Mouse (Mus musculus) forebrain, embryonic 11.5 days (tissue): ENCODE measurements at regions not wholly inside any gene's neighbourhood (a gene's known extent, or its start where the extent isn't known, plus 50 kb on each side); places are given as distances from the start of the nearest gene placed in this dataset.

Experiments
- ATAC-seq: fragments of 200-750 bp; cut with Nextera tagmentation; replicated peaks from 2 replicates; pipeline ENCODE4 v1.8.0; 2017; ENCODE audit warnings: moderate TSS enrichment; ENCODE audit not compliant: low FRiP score
- DNase-seq: peaks from one replicate; pipeline ENCODE4 v3.0.0-alpha.2; 2017; ENCODE audit warnings: low spot score
- H3K27ac ChIP-seq: fragments of 300-500 bp; sonication (generic); 2 replicates; pipeline ENCODE4 v1.5.1; 2014; ENCODE audit warnings: low read depth, low read length
- H3K27me3 ChIP-seq: fragments of 300-500 bp; sonication (generic); 2 replicates; pipeline ENCODE4 v1.6.1; 2014; ENCODE audit warnings: mild to moderate bottlenecking, low read length, mixed read lengths; ENCODE audit not compliant: control insufficient read depth, insufficient read depth
- H3K36me3 ChIP-seq: fragments of 300-500 bp; sonication (generic); 2 replicates; pipeline ENCODE4 v1.6.1; 2014; ENCODE audit warnings: mild to moderate bottlenecking, low read length, moderate library complexity, mixed read lengths; ENCODE audit not compliant: control insufficient read depth, insufficient read depth
- H3K4me1 ChIP-seq: fragments of 300-500 bp; sonication (generic); replicated peaks from 2 replicates; pipeline ENCODE4 v1.6.1; 2014; ENCODE audit warnings: low read length, mixed read lengths; ENCODE audit not compliant: control insufficient read depth, insufficient read depth
- H3K4me2 ChIP-seq: fragments of 300-500 bp; sonication (generic); 2 replicates; pipeline ENCODE4 v1.6.1; 2014; ENCODE audit warnings: low read depth, mild to moderate bottlenecking, low read length, moderate library complexity, mixed read lengths; ENCODE audit not compliant: severe bottlenecking
- H3K4me3 ChIP-seq: fragments of 300-500 bp; sonication (generic); 2 replicates; pipeline ENCODE4 v1.5.1; 2014; ENCODE audit warnings: low read depth, low read length
- H3K9ac ChIP-seq: fragments of 300-500 bp; sonication (generic); 2 replicates; pipeline ENCODE4 v1.6.1; 2014; ENCODE audit warnings: low read length
- H3K9me3 ChIP-seq: fragments of 300-500 bp; sonication (generic); 2 replicates; pipeline ENCODE4 v1.6.1; 2016; ENCODE audit warnings: low read length, mixed read lengths; ENCODE audit not compliant: control insufficient read depth
- whole genome bisulfite sequencing: fragments of 180-500 bp; shearing (Covaris S2); extraction: QIAGEN DNeasy Blood & Tissue Kit; methylation state at CpG from one replicate; pipeline ENCODE4 v1.1.7; 2014; 5-methylcytosine and 5-hydroxymethylcytosine counted together

GRCm38 (mm10) chr8:34495974-34496373, 384.4 kb upstream of the Gm10131 start:
- ATAC-seq (no peak), DNase-seq (no peak)
- Histone ChIP-seq H3K27me3 (no peaks in the 10 kb centered on the region), H3K4me2 (no peak overlapping the region), H3K4me1 (no peaks in the 10 kb centered on the region), H3K27ac (no peak overlapping the region), H3K36me3 (no peaks in the 10 kb centered on the region), H3K4me3 (no peak overlapping the region), H3K9ac (no peak overlapping the region), H3K9me3 (no peaks in the 10 kb centered on the region)
- WGBS, result 85% methylated on average over 4 of the region's 4 CpGs

DNA sequence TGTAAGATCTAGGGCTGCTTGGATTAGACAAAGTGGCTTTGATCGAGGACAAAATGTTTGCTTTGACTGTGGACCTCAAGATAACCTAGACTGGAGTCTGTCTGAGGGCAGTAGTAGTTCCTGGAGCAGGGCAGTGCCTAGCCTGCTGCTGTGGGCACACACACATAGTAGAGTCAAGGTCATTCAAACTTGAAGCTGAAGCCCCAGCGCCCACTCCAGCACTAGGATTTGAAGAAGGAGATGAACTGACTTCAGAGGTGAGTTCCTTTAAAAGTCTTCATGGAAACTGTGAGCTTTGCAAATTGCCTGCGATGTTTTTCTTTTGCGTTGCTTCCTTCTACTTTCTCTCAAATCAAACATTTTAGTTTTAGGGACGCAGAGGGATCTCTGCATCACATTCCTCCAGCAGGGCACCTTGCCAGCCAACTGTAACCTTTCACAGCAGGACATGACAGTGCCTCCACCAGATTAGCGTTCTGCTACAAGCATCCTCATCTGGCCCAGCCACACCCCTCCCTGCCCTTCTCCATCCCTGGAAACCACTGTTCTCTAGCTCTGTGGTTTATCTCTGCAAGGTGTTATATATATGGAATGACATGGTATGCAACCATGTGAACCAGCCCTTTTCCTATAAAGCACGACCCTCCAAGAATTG, 377.3 kb upstream of the Gm10131 start:
- 65% methylated on average over 7 of the region's 7 CpGs for WGBS

GRCm38 (mm10) chr8:34486433-34487096, 375.0 kb upstream of the Gm10131 start:
- no peak overlapping the region for H3K4me3 ChIP-seq
- peaks cover 5% of the 10 kb centered on the region; the same call in 1 of the 2 replicates for H3K4me1 ChIP-seq
- H3K36me3 ChIP-seq, result no peaks in the 10 kb centered on the region
- no peak overlapping the region for H3K9ac ChIP-seq
- no peak overlapping the region for H3K27ac ChIP-seq
- H3K27me3 ChIP-seq, result no peaks in the 10 kb centered on the region
- ATAC-seq (peak; percentile 55; the same call in 1 of the 2 replicates), DNase-seq (no peak)
- no peaks in the 10 kb centered on the region for H3K9me3 ChIP-seq
- no peak overlapping the region for H3K4me2 ChIP-seq
- 57% methylated on average over 17 of the region's 17 CpGs for whole genome bisulfite sequencing

More for the DNA sequence above, 377.3 kb upstream of the Gm10131 start:
- H3K9me3 ChIP-seq, result no peaks in the 10 kb centered on the region
- no peak overlapping the region for H3K27ac ChIP-seq
- DNase-seq, result no peak
- peaks cover 5% of the 10 kb centered on the region; the same call in 1 of the 2 replicates for H3K4me1 ChIP-seq
- no peak for ATAC-seq
- no peak overlapping the region for H3K4me3 ChIP-seq
- H3K27me3 ChIP-seq, result no peaks in the 10 kb centered on the region
- no peaks in the 10 kb centered on the region for H3K36me3 ChIP-seq
- H3K9ac ChIP-seq, result no peak overlapping the region
- H3K4me2 ChIP-seq, result no peak overlapping the region

DNA sequence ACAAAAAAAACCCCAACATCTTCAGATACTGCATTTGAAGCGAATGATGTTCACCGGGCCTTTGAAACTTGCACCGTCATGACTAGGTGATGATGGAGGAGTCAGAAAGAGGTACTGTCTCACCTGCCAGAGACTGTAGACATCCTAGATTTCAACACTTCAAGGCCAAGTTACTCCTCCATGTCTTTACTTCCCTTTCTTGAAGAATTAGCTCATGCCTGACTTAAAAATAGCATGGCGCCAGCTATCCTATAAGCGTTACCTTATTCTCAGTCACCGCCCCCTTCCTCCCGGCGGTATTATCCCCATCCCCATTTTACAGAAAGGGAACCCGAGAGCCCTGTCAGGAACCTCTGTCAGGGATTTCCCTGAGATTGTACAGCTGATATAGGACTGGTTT, 374.4 kb upstream of the Gm10131 start:
- DNase-seq (no peak), ATAC-seq (no peak)
- H3K27me3 ChIP-seq, result no peaks in the 10 kb centered on the region
- no peak overlapping the region for H3K9ac ChIP-seq
- H3K27ac ChIP-seq, result no peak overlapping the region
- no peak overlapping the region for H3K4me3 ChIP-seq
- no peaks in the 10 kb centered on the region for H3K36me3 ChIP-seq
- no peak overlapping the region for H3K4me2 ChIP-seq
- no peaks in the 10 kb centered on the region for H3K9me3 ChIP-seq
- peaks cover 5% of the 10 kb centered on the region; the same call in 1 of the 2 replicates for H3K4me1 ChIP-seq
- WGBS, result 92% methylated on average over 9 of the region's 9 CpGs

DNA sequence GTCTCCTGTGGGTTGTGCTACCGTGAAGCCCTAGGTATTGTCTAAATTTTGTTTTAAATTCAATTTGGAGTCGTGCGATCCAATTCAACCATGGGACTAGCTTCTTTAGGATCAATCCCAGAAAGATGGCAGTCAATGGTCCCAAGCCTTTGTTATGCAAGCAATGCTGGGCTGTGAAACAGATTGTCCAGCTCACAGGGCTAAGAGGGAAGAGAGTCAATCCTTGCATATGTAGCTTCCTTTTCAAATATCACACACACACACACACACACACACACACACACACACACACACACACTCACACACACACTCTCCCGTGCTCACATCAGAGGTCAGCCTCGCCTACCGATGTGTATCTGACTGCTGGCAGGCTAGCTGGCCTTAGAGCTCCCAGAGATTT, 373.8 kb upstream of the Gm10131 start:
- ATAC-seq (no peak), DNase-seq (no peak)
- no peak overlapping the region for H3K27ac ChIP-seq
- no peak overlapping the region for H3K4me2 ChIP-seq
- 88% methylated on average over 6 of the region's 6 CpGs for WGBS
- H3K9ac ChIP-seq, result no peak overlapping the region
- no peaks in the 10 kb centered on the region for H3K27me3 ChIP-seq
- no peak overlapping the region for H3K4me3 ChIP-seq
- no peaks in the 10 kb centered on the region for H3K36me3 ChIP-seq
- H3K4me1 ChIP-seq, result peaks cover 5% of the 10 kb centered on the region; the same call in 1 of the 2 replicates
- no peaks in the 10 kb centered on the region for H3K9me3 ChIP-seq

DNA sequence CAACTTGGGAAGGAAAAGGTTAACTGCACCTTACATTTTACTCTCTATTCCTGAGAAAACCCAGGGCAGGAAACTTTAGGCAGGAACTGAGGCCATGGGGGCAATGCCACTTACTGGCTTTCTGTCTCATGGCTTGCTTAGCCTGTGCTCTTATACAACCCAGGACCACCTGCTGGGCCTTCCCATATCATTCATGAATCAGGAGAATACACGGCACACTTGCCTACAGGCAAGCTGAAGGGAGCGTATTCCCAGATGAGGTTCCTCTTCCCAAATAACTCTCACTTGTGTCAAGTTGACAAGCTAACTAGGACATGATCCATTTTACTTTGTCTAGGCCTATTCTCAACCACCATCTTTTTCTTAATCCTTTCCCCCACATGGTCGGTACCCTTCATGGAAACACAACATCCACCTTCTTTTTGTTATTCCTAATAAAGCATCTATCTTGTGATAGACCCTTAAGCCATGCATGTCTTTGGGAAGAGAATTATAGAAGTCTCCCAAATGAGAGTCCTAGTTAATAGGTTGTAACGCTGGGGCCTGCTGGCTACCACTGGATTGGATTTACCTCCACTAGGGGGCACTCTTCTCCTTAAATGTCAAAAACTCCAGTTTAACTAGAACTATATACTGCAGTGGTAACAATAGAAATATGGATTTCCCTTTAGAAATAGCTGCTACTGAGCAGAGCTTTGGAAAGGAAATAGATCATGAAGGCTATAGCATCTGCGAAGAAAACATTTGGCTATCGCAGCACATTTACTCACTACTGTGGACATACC, 373.2 kb upstream of the Gm10131 start:
- DNase-seq, result no peak
- WGBS, result 69% methylated on average over 6 of the region's 6 CpGs
- Histone ChIP-seq H3K9ac (no peak overlapping the region), H3K27ac (no peak overlapping the region), H3K4me1 (peaks cover 5% of the 10 kb centered on the region; the same call in 1 of the 2 replicates), H3K4me2 (no peak overlapping the region), H3K9me3 (no peaks in the 10 kb centered on the region), H3K27me3 (no peaks in the 10 kb centered on the region), H3K4me3 (no peak overlapping the region), H3K36me3 (no peaks in the 10 kb centered on the region)
- ATAC-seq, result no peak

- H3K27ac ChIP-seq, result no peak overlapping the region
- 72% methylated on average over 4 of the region's 4 CpGs for WGBS
- peaks cover 5% of the 10 kb centered on the region; the same call in 1 of the 2 replicates for H3K4me1 ChIP-seq
- no peak overlapping the region for H3K4me3 ChIP-seq
- no peak for DNase-seq
- H3K4me2 ChIP-seq, result no peak overlapping the region
- no peaks in the 10 kb centered on the region for H3K9me3 ChIP-seq
- no peaks in the 10 kb centered on the region for H3K36me3 ChIP-seq
- H3K9ac ChIP-seq, result no peak overlapping the region
- no peaks in the 10 kb centered on the region for H3K27me3 ChIP-seq
- no peak for ATAC-seq
These were observed 371.7 kb upstream of the Gm10131 start for GRCm38 (mm10) chr8:34483212-34483611.

DNA sequence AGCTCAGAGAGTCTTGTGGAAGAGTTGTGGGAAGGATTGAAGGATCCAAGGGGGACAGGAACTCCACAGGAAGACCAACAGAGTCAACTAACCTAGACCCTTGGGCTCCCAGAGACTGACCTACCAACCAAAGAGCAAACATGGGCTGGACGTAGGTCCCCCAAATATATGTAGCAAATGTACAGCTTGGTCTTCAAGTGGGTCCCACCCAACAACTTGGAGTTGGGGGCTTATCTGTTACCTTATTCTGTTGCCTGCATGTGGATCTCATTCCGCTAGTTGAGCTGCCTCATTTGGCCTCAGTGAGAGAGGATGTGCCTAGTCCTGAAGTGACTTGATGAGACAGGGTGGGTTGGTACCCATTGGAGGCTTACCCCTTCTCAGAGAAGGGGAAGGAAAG, 371.1 kb upstream of the Gm10131 start:
- no peaks in the 10 kb centered on the region for H3K9me3 ChIP-seq
- H3K4me3 ChIP-seq, result no peak overlapping the region
- 98% methylated on average over 2 of the region's 2 CpGs for WGBS
- no peak overlapping the region for H3K4me2 ChIP-seq
- peaks cover 5% of the 10 kb centered on the region; the same call in 1 of the 2 replicates for H3K4me1 ChIP-seq
- H3K36me3 ChIP-seq, result no peaks in the 10 kb centered on the region
- H3K27me3 ChIP-seq, result no peaks in the 10 kb centered on the region
- H3K9ac ChIP-seq, result no peak overlapping the region
- no peak overlapping the region for H3K27ac ChIP-seq
- ATAC-seq (no peak), DNase-seq (no peak)
